Mouse (Mus musculus): ENCODE results near the gene Adipoq.
"Not testable (repeated sequence)": the region's sequence is repeated elsewhere in the genome, so short reads cannot be mapped to it uniquely, and the experiment has no call there.

Adipoq gene

DNA sequence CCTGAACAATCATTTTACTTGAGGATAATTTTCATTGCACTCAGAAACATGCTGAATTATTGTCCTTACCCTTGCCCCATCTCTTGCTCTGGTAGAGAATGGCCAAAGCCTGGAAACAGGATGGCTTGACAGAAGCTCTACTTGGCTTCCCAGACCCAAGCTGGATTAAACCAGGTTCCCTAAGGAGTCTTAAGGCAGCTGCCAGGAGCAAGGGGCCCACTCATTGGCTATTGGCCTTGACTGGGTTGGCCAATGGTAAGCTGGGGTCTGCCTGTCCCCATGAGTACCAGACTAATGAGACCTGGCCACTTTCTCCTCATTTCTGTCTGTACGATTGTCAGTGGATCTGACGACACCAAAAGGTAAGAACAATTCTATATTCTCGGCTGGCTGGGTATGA is at the start of gene Adipoq:
Gene Adipoq, plus strand, starts transcription at position 257 of the 400 bp plus-strand sequence.
- DNase-seq: no peak

- not testable (repeated sequence) for DNase-seq
Observed at GRCm38 (mm10) chr16:23096886-23097285, 49.5 kb upstream of the Adipoq start.

DNA sequence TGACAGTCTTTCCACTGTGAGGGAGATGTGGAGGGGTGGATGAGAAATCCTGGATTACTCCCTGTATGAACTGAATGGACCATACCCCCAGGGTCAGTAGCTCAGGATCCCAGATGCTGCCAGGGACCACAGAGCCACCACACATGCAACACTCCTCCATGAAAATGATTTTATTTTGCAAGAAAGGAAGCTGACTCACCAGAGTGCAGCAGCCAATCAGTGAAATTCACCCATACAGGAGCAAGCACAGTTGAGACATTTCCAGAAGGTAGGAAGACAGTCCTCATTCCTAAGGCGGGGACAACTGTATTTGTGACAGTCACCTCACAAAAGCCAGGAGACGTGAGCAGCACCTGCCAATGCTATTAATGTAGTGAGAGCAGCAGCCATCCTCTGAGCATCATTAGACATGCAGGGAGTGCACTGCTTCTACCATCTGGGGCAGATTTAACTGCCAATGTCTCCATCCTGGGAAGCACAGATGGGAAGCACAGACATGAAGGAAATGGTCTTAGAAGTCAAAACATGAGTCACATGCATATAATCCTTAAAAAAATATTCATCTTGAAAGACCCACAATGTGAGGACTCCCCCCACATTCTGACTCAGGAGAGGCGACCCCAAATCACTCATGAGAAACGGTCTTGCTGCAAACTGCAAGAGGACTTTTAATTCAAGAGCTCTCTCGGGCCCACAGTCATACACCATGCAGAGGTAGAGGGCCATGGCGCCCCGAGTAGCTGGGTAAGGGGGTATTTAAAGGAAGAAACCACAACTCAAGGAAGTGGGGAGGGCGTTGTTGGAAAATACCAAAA is 48.8 kb upstream of the Adipoq start:
- not testable (repeated sequence) for DNase-seq

DNA sequence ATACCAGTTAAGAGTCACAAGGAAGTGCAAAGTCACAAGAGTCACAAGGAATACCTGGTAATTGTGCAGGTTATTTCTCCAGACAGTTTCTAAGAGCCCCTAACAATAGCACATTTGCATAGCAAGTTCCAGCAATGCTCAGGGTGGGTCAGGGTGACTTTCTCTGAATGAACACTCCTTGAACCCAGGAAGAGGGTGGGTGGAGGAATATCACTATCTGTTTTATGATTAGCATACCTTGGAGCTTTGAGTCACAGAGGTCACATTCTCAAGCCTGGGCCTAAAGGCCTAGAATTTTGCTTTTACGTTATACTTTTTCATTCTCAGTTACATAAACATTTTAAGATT is 48.3 kb upstream of the Adipoq start:
- DNase-seq: not testable (repeated sequence)

- no peak for DNase-seq
Observed at GRCm38 (mm10) chr16:23099632-23100031, 46.7 kb upstream of the Adipoq start.

- peak; percentile 68 for DNase-seq
Observed at GRCm38 (mm10) chr16:23100099-23100575, 46.2 kb upstream of the Adipoq start.

DNA sequence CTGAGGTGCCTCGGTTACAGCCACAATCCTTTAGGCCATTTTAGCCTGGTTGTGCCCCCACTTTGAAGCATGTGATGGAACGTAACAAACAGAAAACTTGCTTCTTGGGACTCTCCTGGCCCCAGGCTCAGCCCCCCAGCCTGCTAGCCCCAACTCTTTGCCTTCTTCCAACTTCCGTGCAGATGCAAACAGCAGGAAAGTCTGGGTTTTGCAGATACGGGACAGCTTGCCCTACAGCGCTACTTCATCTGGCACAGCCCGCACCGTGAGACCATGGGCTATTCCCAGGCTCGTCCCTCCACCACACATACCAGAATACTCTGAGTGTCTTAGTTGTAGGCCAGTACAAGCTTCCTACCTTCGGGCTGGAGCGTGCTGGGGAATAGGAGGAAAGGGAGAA is 45.7 kb upstream of the Adipoq start:
- DNase-seq: no peak

- DNase-seq: no peak
Observed at GRCm38 (mm10) chr16:23102340-23103037, 43.8 kb upstream of the Adipoq start.

DNA sequence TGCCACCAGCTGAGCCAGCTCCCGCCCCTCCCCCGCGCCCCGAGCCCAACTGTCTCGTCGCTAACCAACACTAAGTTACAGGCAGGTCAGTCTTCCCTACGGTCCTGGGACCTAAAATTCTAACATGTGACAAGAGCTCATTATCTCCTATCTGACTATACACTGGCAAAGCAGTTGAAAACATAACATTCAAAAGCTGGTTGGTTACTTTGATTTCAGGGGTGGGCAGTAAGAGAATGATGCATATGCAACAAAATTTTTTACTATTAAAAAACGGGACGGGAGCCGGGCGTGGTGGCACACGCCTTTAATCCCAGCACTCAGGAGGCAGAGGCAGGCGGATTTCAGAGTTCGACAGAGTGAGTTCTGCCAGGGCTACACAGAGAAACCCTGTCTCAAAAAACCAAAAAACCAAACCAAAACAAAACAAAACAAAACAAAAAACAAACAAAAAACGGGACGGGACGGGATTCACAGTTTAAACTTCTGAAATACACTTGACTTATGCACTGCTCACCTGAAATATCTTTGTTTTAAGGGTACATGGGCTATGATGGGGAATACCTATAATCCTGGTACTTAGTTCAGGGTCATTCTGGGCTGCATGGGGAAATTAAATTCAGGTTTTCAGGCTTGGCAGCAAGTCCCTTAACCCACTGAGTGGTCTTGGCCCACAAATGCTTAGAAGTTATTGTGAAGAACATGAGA is 43.1 kb upstream of the Adipoq start:
- no peak for DNase-seq

DNA sequence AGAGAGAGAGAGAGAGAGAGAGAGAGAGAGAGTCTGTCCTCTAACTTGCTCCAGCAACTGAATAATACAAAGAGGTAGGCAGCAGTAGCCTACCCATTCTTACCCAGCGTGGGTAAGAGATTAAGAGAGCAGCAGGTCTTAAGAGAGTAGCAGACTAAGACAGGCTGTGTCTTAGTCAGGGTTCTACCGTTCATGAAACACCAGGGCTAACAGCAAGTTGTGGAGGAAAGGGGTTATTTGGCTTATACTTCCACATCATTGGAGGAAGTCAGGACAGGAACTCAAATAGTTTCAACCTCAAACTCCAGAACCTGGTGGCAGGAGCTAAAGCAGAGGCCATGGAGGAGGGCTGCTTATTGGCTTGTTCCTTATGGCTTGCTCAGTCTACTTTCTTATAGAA is 42.5 kb upstream of the Adipoq start:
- no peak for DNase-seq

GRCm38 (mm10) chr16:23106121-23106520 is 40.2 kb upstream of the Adipoq start:
- no peak for DNase-seq

DNA sequence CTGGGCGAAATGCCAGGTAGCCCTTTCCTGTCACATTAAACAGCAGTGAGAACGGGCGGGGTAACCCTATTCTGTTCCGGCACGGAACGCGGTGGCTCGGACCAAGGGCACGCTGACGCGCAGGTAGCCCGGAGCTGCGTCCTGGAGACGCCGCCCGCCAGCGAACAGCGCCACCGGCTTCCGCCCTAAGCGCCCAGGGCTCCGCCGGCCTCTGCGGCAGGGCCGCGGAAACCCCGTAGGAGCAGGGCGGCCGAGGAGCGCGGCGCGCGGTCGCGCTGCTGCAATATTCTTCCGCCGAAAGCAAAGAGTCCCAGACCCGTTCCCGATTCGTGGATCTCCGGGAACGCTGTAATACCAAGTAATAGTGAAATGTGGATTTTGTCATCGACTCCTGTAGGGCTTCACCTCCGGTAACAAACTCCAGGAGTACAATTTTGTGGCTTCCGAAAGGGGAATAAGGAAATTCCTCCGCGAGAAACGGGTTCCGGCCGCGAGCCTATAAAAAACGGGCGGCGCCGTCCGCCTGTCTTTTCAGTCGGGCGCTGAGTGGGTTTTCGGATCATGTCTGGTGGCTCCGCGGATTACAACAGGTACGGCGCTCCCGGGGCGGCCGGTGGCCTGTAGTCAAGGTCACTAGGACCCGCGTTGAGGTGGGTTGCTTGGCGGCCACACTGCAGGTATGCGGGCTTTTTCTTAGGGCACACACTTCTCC is 38.9 kb upstream of the Adipoq start, which contains the start of gene Eif4a2:
Gene Eif4a2, plus strand, starts transcription at position 214 of the 712 bp plus-strand sequence.
- DNase-seq: peak; percentile 94

- DNase-seq: peak; percentile 93
Observed at GRCm38 (mm10) chr16:23107946-23108759, 38.2 kb upstream of the Adipoq start.

DNA sequence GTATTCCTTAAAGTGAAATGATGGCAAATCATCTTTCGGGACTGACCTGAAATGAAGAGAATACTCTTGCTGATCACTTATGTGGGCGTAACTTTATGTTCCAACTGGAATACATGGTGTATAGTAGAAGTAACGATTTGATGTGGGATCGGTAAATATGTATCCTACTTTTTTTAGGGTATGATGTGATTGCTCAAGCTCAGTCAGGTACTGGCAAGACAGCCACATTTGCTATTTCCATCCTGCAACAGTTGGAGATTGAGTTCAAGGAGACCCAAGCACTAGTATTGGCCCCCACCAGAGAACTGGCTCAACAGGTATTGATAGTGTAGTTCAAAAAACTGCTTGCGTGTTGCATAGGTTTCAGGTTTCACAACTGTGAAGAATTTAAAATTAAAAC is 37.4 kb upstream of the Adipoq start:
- no peak for DNase-seq

DNA sequence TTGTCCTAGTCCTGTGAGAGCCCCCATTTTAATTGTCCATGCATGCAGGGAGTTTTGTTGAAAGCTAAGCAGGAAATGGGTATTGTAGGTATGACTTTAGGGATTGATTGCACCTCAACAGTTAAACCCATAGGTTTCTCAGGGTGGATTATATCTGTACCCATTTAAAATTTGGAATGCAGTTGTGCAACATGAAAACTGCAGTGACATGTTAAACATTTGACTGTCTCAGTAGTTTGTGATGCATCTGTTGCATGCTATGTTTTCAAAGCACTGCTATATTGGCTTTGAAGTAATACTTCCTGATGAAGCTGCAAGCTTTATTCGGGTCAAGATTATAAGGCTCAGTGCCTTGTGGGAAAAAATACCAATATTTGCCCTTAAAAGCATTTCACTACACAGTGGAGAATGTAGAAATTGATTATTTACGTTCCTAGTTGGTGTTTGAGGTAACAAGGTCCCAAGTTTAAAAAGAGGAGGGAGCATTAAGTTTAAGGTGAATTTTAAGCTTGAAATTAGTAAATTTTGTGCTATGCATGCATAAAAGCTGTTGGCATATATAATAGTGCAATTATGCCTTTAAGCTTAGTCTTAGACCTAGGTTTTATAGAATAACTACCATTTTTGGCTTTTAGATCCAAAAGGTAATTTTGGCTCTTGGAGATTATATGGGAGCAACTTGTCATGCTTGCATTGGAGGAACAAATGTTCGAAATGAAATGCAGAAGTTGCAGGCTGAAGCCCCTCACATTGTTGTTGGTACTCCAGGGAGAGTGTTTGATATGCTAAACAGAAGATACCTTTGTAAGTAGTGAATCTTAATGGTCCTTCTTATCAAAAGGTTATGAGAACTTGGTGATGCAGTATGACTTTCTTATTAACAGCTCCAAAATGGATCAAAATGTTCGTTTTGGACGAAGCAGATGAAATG is 36.7 kb upstream of the Adipoq start:
- DNase-seq: no peak

GRCm38 (mm10) chr16:23112348-23112747 is 34.0 kb upstream of the Adipoq start:
- DNase-seq: no peak

DNA sequence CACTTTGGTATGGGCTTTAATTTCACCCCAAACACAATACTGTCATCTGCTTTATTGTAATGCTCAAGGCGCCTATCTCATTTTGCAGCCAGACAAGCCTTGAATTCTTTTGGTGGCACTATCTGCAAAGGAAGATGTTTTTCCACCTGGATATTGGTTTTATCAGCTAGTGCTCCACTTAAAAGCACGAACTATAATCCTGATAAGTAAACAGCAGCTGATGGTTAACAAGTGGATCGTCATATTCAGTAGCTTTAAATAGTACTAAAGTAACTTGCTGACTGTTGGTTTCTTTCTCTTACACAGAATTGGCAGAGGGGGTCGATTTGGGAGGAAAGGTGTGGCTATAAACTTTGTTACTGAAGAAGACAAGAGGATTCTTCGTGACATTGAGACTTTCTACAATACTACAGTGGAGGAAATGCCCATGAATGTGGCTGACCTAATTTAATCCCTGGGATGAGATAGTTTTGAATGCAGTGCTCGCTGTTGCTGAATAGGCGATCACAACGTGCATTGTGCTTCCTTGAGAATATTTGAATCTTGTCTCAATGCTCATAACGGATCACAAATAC is 33.4 kb upstream of the Adipoq start:
- no peak for DNase-seq

GRCm38 (mm10) chr16:23113903-23114302 is 32.4 kb upstream of the Adipoq start:
- no peak for DNase-seq

DNA sequence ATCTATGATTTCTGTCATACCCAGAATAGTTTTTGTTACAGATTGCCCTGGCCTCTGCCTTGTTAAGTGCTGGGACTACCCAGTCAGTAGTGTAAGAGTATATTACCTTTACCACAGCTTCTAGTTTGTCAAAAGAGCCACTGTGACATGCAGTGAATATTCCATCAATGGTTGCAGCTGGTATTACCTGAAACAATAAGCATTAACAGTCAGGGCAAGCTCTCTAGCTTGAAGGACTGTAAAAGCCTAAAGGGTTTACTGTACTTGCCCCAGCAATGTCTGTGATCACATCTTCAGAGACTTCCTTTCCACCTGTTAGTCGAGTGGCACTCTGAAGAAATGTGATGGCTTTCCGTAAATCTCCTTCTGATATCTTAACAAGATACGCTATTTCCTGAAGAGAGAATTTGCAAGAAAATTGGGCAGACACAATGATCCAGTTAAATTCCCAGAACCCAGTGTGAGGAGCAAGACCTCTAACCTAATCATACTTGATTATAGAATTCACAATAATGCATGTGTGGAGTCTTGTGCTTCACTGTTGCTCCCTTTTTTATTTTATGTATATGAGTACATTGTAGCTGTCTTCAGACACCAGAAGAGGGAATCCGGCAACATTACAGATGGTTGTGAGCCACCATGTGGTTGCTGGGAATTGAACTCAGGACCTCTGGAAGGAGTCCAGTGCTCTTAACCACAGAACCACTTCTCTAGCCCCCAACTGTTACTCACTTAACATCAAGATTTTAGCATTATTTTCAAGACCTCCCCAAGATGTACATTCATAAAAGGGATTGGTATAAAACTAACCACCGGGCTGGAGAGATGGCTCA is 31.8 kb upstream of the Adipoq start:
- DNase-seq: no peak
